Mouse (Mus musculus) kidney, embryonic 14.5 days (tissue): ENCODE measurements around the gene Robo2. TPM values are rescaled to one million over a fixed set of nuclear protein-coding genes. Genes with fewer than 3 reads are reported as not detected.

Source experiments
- ATAC-seq: fragments of 200-750 bp; cut with Nextera tagmentation; 2 replicates; pipeline ENCODE4 v1.8.0; 2017; ENCODE audit warnings: moderate number of reproducible peaks, mild to moderate bottlenecking, moderate TSS enrichment, moderate library complexity; ENCODE audit not compliant: low FRiP score, low TSS enrichment
- H3K27ac ChIP-seq: fragments of 300-500 bp; sonication (generic); 2 replicates; pipeline ENCODE4 v1.5.1; 2014; ENCODE audit warnings: low read depth, mild to moderate bottlenecking, low read length, moderate library complexity, mixed read lengths
- H3K27me3 ChIP-seq: fragments of 300-500 bp; sonication (generic); 2 replicates; pipeline ENCODE4 v1.6.1; 2014; ENCODE audit warnings: mild to moderate bottlenecking, low read length; ENCODE audit not compliant: control insufficient read depth, insufficient read depth
- H3K36me3 ChIP-seq: fragments of 300-500 bp; sonication (generic); 2 replicates; pipeline ENCODE4 v1.6.1; 2014; ENCODE audit warnings: low read length, mixed read lengths; ENCODE audit not compliant: control insufficient read depth, insufficient read depth
- H3K4me1 ChIP-seq: fragments of 300-500 bp; sonication (generic); 2 replicates; pipeline ENCODE4 v1.6.1; 2014; ENCODE audit warnings: low read length, mixed read lengths; ENCODE audit not compliant: control insufficient read depth, insufficient read depth
- H3K4me2 ChIP-seq: fragments of 300-500 bp; sonication (generic); replicated peaks from 2 replicates; pipeline ENCODE4 v1.6.1; 2014; ENCODE audit warnings: low read depth, mild to moderate bottlenecking, low read length
- H3K4me3 ChIP-seq: fragments of 300-500 bp; sonication (generic); 2 replicates; pipeline ENCODE4 v1.5.1; 2014; ENCODE audit warnings: mild to moderate bottlenecking, low read length
- H3K9ac ChIP-seq: fragments of 300-500 bp; sonication (generic); 2 replicates; pipeline ENCODE4 v1.6.1; 2014; ENCODE audit warnings: low read depth, mild to moderate bottlenecking, low read length, moderate library complexity
- H3K9me3 ChIP-seq: fragments of 300-500 bp; sonication (generic); 2 replicates; pipeline ENCODE4 v1.6.1; 2016; ENCODE audit warnings: low read length; ENCODE audit not compliant: control insufficient read depth
- WGBS: fragments of 180-500 bp; shearing (Covaris S2); extraction: QIAGEN DNeasy Blood & Tissue Kit; methylation state at CpG from one replicate; pipeline ENCODE4 v1.1.7; 2014; 5-methylcytosine and 5-hydroxymethylcytosine counted together
- polyA plus RNA-seq: library from polyadenylated mRNA; unstranded; fragments of >200 nt; fragmentation: Nextera tagmentation; extraction: Ambion mirVana; gene quantifications from 2 replicates; pipeline ENCODE4 v1.2.1, GENCODE M21; 2014

The Robo2 gene
- polyA plus RNA-seq, 1 experiment from 2014 or later, result 140 TPM

DNA sequence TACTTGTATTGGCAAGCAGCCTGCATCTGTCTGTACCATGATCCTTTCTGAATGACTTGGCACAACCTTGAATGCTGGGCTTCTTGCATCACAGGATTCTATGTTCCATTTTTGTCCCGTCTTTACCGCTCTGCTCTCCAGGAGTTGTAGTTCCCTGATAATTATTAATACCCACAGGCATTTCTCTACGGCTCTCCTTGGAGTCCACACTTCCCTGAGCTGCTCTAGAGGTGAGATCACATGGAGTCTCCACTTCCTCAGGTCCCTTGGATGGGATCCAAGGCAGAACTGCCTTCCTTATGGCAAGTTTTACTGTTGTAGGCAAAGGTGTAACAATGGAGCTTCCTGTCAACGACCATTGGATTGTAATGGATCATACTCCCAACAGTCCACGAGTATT is 37.1 kb downstream of the Robo2 start:
- Histone ChIP-seq H3K9ac (no peak overlapping the region), H3K4me1 (no peaks in the 10 kb centered on the region), H3K4me2 (no peak overlapping the region), H3K27me3 (no peaks in the 10 kb centered on the region), H3K27ac (no peak overlapping the region), H3K4me3 (no peak overlapping the region), H3K36me3 (no peaks in the 10 kb centered on the region), H3K9me3 (no peaks in the 10 kb centered on the region)
- 73% methylated on average over 5 of the region's 5 CpGs for WGBS
- ATAC-seq, result no peak

DNA sequence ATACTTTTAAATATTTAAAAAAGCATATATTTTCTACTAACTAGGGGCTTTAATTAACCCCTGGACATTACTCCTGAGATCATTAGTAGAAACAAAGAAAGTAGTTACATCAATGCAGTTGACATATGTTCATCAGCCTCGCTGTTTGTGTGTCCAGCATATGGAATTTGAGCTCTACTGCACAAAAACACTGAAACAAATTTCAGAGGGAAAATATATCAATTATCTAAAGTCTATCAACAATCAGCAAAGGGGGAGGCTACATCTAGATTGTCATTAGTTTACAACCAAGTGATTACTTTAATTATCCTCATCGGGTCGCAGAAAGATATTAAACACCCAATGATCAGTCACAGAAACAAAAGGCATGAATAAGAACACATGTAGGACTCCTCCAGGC is 38.2 kb downstream of the Robo2 start:
- ATAC-seq, result no peak
- Histone ChIP-seq H3K4me3 (no peak overlapping the region), H3K9me3 (no peaks in the 10 kb centered on the region), H3K36me3 (no peaks in the 10 kb centered on the region), H3K4me1 (no peaks in the 10 kb centered on the region), H3K27ac (no peak overlapping the region), H3K9ac (no peak overlapping the region), H3K27me3 (no peaks in the 10 kb centered on the region), H3K4me2 (no peak overlapping the region)
- 74% methylated on average over 3 of the region's 3 CpGs for WGBS

DNA sequence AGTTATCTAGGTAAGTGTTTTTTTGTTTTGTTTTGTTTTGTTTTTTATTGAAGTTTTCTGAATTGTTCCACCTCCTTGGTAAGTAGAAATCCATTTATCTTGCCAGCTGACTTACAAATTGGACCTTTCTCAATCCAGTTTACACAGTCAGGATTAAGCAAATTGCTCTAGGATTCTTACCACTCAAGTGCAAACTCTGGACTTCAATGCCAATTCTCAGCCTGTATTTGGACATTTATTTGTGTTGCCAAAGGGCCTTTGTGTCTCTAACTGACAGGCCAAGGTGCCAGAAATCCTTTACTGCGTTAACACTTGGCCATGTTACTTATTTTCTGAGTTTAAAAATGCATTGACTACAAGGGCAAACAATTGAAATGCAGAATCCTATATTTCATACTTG is 38.7 kb downstream of the Robo2 start:
- 83% methylated on average over 1 of the region's 1 CpGs for WGBS
- no peak for ATAC-seq
- Histone ChIP-seq H3K9me3 (no peaks in the 10 kb centered on the region), H3K9ac (no peak overlapping the region), H3K27ac (no peak overlapping the region), H3K4me3 (no peak overlapping the region), H3K27me3 (no peaks in the 10 kb centered on the region), H3K36me3 (no peaks in the 10 kb centered on the region), H3K4me1 (no peaks in the 10 kb centered on the region), H3K4me2 (no peak overlapping the region)

DNA sequence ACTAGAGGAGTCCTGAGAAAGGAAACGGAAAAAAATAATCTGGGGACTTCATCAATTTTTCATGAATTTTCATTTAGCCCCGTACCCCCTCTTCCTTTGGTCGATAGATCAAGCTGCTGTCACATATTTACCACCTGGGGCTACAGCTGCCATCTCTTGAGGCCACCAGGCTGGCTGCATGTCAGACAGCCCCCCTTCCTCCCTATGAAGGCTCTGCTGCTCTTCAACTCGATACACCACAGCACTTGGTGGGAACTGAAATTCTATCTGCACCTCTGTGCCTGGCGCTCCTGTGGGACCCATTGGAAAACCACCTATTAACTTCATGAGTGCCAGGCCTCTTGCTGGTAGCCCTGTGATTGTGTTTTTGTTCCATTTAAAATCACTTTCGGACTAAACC is 63.2 kb downstream of the Robo2 start:
- Histone ChIP-seq H3K27me3 (no peaks in the 10 kb centered on the region), H3K4me1 (no peaks in the 10 kb centered on the region), H3K36me3 (peaks cover 5% of the 10 kb centered on the region; the same call in 1 of the 2 replicates), H3K27ac (no peak overlapping the region), H3K9me3 (no peaks in the 10 kb centered on the region), H3K4me2 (no peak overlapping the region), H3K9ac (no peak overlapping the region), H3K4me3 (no peak overlapping the region)
- peak; percentile 52; the same call in 1 of the 2 replicates for ATAC-seq
- WGBS, result 52% methylated on average over 6 of the region's 6 CpGs

DNA sequence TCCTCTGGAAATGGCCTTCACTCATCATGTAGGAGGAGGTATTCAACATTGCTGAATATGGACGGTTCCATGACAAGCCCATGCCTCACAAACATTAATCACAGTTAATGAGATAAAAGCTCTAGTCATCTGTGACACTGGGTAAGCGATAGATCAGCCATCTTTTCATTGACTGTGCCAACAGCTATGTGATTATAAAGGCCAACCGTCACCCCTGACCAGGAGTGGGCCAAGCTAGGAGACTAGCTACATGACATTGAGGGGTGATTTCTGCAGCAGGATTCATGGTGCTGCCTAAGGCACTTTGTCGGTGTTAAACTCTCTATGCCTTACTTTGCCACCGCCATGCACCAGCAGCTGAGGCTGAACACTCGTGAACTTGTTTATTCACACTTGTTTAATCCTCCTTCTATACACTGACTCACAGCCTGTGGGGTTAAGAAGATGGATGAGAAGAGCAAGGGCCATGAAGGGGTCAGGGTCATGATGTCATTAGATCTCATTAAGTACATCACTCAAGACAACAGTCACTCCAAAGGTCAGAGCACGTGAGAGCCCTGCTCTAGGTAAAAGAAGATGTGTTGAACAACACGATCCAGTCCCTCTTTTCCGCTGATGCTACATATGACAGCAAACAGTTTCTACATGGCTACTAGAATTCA is 72.5 kb downstream of the Robo2 start:
- no peak; the same call in 1 of the 2 replicates for ATAC-seq
- Histone ChIP-seq H3K9ac (no peak overlapping the region), H3K4me3 (no peak overlapping the region), H3K9me3 (no peaks in the 10 kb centered on the region), H3K27ac (no peak overlapping the region), H3K4me2 (no peak overlapping the region), H3K4me1 (no peaks in the 10 kb centered on the region), H3K27me3 (no peaks in the 10 kb centered on the region), H3K36me3 (no peaks in the 10 kb centered on the region)
- 59% methylated on average over 9 of the region's 9 CpGs for WGBS

DNA sequence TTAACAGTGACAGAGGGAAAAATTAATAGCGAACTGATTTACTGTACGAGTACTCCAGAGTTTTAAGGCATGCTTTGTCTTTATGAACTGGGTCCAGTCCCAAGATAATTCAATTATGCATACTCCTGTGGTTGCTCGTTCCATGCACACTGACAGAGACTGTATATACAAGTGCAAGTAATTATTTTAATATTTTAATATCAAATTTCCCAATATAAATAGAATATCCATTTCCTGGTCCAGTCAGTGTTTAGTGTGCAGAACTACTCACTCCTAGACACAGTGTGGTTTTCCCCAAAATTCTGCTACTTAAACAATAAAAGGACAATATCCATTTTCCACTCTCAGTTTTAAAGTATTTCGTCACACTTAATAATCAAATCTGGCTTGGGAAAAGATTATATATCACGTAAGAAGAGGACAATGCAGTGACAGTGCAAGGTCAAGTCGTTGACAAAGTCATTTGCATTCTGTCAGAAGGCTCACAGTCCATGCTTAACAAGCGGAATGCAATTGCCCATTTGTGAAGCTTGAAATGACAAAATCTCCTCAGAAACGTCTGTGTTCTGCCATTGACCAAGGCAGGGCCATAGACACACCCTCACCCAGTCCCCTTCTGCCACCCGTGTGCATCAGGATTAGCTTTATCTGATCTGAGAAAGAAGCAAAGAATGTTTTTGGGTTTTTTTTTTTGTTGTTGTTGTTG is 89.8 kb downstream of the Robo2 start:
- Histone ChIP-seq H3K27me3 (no peaks in the 10 kb centered on the region), H3K9me3 (no peaks in the 10 kb centered on the region), H3K4me3 (no peak overlapping the region), H3K36me3 (no peaks in the 10 kb centered on the region), H3K4me1 (no peaks in the 10 kb centered on the region), H3K27ac (no peak overlapping the region), H3K9ac (no peak overlapping the region), H3K4me2 (no peak overlapping the region)
- WGBS, result 75% methylated on average over 9 of the region's 9 CpGs
- no peak for ATAC-seq

DNA sequence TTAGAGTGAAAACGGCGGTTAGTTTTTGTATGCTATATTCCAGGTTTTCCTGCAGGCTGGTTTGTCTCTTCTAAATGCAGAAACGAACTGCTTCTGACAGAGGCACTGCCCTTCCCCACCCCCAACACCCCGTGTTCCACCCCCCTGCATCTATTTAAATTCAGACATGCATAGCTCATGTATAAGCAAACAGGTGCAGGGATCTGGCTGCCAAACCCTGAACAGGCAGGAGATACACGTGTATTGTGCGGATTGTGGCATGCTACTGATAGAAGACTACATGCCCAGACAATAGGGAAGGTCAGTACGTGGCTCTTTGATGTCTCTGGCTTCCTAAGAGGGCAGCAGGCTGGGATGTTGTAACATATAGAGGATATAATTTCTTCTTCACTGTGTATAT is 95.5 kb downstream of the Robo2 start:
- H3K36me3 ChIP-seq, result no peaks in the 10 kb centered on the region
- no peaks in the 10 kb centered on the region for H3K9me3 ChIP-seq
- H3K4me2 ChIP-seq, result no peak overlapping the region
- no peak overlapping the region for H3K9ac ChIP-seq
- no peak for ATAC-seq
- no peak overlapping the region for H3K27ac ChIP-seq
- H3K27me3 ChIP-seq, result no peaks in the 10 kb centered on the region
- no peak overlapping the region for H3K4me3 ChIP-seq
- 80% methylated on average over 7 of the region's 7 CpGs for WGBS
- no peaks in the 10 kb centered on the region for H3K4me1 ChIP-seq

DNA sequence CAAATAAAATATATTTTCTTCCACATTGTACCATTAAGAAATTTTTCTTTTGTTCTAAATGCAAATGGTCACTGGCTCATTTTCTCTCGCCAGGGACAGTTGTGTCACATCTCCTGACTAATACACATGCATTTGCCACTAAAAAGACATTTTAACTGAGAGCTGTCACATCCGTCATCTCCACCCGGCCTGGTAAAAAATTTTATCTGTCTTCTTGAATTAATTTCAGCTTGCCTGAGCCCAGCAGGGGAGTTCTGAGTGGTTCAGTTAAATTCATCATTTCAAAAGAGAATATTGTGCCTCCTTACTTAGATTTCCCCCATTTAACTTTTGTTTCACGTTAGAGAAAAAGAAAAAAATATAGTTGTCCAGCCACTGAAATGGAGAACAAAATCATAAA is 98.4 kb downstream of the Robo2 start:
- 72% methylated on average over 4 of the region's 4 CpGs for WGBS
- no peak overlapping the region for H3K4me3 ChIP-seq
- no peak for ATAC-seq

DNA sequence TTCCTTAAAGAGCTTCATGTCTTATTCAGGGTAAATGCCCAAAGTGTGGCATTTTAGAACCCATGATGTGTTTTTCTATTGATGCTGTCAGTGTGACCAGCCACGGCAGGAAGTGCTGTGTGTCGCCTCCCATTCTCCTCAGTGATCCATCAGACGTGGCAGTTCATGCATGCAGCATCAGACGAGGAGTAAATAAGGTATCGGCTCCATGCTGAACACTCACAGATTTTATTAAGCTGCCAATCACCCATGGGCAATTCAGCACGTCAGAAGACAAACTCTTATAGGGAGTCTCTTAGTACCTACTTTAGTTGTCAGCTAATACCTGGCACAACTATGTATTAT is 104.1 kb downstream of the Robo2 start:
- H3K9me3 ChIP-seq, result no peaks in the 10 kb centered on the region
- no peak overlapping the region for H3K27ac ChIP-seq
- no peak for ATAC-seq
- H3K4me2 ChIP-seq, result no peak overlapping the region
- no peak overlapping the region for H3K9ac ChIP-seq
- H3K4me1 ChIP-seq, result no peaks in the 10 kb centered on the region
- H3K27me3 ChIP-seq, result no peaks in the 10 kb centered on the region
- WGBS, result 39% methylated on average over 6 of the region's 6 CpGs
- H3K4me3 ChIP-seq, result no peak overlapping the region
- no peaks in the 10 kb centered on the region for H3K36me3 ChIP-seq

More for the DNA sequence above, 98.4 kb downstream of the Robo2 start:
- Histone ChIP-seq H3K9me3 (no peaks in the 10 kb centered on the region), H3K9ac (no peak overlapping the region), H3K27me3 (no peaks in the 10 kb centered on the region), H3K4me1 (no peaks in the 10 kb centered on the region), H3K27ac (no peak overlapping the region), H3K36me3 (no peaks in the 10 kb centered on the region), H3K4me2 (no peak overlapping the region)
